Mouse (Mus musculus): Measurements from ENCODE around the gene Dixdc1. TPM values are rescaled to one million over a fixed set of nuclear protein-coding genes. Genes with fewer than 3 reads are reported as not detected.

The Dixdc1 gene
- total RNA-seq, 1 experiment from 2014 or later: 8.1 TPM

DNA sequence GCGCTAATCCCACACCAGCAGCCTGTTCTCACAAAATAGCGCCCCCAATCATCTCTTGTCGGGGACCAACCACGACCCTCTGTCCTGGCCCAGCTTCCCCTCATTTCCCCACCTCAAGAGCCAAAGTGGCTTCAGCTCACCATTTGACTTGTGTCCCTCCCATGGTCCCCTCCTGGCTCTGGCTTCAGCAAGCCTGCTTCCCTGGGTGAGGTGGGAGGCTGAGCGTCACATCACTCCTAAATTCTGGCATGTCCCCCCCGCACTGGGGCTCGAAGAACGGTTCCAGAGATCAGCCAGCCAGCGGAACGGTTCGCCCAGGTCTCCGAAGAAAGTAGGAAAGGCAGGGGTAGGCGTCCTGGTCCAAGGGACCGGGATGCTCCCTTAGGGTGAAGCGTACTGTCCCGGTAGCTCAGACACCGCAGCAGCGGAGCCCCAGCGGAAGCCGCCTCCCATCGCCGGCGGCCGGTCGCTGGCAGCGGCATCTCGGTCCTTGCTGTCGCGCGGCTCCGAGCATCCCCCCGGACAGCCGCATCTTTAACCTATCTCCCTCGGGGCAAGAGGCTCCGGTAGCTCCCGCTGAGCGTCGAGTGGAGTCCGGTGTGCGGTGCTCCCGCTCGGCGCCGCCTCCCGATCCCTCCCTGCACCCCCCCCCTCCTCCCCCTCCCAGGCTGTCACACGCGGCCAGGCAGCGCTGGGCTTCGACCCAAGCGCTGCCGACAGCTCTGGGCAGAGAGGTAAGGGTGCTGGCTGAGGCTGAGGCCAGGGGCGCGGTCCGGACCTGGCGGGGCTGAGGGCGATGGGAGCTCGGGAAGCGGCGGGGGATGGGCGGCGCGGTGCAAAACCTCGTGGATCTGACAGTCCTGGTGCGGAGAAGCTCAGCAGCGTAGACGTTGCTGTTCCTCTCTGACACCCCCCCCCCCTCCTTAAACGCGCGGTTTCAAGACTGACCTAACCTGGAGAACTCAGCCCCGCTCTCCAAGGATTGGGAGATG is 40.6 kb downstream of the Dixdc1 start:
- peak; percentile 37 for DNase-seq

- peak; percentile 72 for DNase-seq
Observed at GRCm38 (mm10) chr9:50697706-50698041, 41.6 kb downstream of the Dixdc1 start.

DNA sequence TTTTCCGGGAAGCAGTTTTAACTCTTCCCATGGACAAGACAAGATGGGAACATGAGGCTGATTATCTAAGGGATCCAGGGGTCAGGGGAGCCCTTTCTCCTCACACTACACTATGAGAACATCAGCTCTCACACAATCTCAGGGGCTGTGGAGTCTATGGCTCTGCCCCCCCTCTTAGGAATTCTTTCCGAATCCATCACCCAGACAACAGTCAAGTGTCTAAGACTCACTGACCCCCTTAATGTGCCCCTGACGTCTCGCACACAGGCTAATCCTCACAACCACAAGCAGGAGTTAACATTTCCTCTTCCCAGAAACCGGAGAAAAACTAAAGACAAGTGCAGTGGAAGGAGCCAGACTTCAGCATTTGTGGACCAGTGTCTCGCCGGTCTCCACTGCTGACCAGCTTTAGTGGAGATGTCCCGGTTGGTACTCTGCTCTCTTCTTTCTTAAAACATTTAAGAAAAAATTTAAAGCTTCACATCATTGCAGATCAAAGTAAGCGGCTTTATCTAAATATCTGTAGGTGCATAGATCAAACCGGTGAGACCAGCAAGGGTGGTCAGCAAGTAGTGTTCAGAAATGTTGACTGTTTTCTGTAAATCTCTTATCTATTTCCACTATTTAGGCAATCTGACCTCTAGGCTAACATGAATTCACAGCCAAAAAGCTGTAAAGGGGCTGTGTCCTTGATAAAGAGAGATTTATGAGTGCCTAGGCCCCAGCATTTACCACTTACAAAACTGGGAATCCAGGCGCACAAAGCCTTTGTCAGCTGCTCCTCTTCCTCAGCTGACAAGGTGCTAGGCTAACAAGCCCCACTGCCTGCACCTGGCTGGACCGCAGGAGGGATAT is 42.2 kb downstream of the Dixdc1 start:
- no peak for DNase-seq

DNA sequence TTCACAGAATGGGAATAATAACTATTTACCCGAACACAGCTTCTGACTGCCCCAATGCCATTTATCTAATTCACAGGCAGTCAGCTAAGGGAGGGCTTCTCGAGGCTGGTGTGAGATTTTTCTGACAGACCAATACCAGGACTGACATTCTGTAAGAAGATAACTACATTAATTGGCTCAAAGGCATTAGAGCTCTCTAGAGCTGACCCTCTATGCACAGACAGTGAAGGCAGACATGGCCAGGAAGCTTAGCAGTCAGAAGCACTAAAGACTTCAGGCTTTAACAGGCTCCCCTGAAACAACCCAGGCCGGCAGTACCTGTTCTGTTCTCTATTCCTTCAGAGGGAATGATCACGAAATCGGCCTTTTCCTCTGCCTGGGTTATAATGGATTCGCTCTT is 44.2 kb downstream of the Dixdc1 start:
- no peak for DNase-seq

DNA sequence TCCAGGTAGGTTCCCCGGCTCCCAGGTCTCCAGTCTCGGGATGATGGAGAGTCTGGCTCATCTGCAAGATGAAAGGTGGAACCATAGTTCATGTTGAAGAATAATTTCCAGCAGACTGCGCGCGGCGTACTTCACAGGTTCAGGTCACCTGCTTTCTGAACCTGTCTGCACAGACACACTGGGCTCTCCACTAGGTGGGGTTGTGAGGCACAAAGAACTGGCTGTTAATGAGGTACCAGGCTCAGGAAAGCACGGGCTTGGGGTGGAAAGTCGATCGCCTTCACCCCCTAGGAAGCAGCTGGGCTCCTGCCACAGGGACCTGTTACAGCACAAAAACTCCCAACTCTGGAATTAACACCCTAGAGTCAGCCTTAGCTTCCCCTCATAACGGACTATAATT is 45.7 kb downstream of the Dixdc1 start:
- peak; percentile 8 for DNase-seq

DNA sequence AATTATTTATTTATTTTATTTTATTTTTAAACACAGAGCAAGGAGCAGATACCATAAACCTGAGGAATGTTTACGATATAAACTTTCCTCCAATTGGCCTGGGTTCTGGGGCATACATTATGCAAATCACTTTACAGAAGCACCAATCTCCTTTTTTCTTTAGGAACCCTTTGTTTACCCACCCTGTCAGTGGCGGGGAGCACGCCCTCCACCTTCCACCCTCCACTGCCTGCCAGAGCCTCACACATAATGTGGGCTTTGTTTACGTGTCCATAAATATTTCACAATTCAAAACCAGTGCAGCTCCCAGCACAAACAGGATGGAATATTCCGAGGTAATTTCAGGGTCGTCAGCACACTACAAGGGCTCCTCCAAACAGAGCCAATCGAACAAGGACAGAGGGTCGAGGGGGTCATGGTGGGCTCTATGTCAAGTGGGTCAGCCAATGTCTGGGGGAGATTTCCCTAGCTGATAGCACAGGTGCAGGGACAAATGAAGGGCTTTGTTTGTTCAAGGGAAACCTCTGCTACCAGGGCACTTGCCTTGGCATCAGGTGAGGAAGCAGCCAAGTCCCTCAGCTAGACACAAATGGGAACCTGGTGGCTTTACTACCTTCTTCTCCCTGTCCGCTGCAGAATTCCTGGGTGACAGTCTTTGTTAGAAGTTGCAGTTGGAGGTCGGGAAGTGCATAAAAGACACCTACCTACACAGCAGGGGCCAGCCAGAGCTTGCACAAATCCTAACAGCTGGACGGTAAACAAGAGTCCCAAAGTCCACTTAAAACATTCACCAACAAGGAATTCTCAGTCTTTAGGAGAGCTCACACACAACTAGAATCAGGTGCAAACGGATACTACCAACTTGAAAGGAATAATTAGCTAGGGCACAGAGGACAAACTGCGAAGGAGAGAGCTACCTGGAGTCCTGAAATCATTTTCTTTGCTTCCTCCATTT is 46.4 kb downstream of the Dixdc1 start:
- DNase-seq: no peak

GRCm38 (mm10) chr9:50686866-50687652 is 52.3 kb downstream of the Dixdc1 start:
- DNase-seq: no peak

DNA sequence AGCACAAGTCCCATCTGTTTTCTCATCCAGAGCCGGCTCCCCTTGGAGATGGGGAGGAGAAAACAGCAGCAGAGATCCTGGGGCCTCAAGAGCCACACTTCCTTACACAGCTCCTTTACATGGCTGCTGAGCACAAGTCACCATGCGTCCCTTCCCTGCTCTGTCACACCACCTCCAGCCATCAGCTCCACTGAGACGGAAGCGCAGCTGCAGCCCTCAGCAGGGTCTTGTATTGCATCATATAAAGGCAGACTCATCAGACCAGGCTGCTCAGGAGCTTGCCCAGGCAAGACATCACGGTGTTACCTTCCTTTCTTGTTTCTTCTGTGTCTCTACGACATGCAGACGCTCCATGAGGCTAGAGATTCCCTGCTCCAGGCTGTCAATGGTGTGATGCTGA is 57.6 kb downstream of the Dixdc1 start:
- no peak for DNase-seq

- DNase-seq: no peak
Observed at GRCm38 (mm10) chr9:50679406-50679805, 59.9 kb downstream of the Dixdc1 start.

DNA sequence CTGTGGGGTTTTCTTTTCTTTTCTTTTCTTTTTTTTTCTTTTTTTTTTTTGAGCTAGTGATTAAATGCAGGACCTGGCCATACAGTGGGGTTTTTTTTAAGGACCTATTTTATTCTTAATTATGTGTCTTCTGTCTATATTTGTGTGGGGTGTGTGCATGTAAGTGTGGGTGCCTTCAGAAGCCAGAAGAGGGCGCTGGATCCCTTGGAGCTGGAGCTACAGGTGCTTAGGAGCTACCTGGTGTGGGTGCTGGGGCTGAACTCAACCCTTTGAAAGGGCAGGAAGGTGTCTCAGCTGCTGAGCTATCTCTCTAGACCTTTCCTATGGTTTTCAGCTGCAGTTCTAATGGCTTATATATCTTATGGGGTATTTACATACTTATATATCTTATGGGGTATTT is 64.5 kb downstream of the Dixdc1 start:
- no peak for DNase-seq

DNA sequence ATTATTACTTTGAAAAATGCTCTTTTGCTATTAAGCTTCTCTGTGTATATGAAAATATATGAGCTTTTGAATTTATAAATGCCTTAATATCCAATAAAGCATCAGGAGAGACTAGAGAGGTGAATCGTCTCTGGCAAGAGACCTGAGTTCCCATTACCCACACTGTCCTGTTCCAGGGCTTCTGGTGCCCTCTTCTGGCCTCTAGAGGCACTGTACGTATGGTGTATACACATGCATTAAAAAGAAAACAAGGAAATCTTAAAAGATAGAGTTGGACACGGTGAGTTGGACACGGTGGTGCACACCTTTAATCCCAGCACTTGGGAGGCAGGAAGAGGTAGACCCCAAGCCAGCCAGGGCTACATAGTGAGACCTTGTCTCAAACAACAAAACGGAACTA is 68.6 kb downstream of the Dixdc1 start:
- DNase-seq: peak; percentile 58

DNA sequence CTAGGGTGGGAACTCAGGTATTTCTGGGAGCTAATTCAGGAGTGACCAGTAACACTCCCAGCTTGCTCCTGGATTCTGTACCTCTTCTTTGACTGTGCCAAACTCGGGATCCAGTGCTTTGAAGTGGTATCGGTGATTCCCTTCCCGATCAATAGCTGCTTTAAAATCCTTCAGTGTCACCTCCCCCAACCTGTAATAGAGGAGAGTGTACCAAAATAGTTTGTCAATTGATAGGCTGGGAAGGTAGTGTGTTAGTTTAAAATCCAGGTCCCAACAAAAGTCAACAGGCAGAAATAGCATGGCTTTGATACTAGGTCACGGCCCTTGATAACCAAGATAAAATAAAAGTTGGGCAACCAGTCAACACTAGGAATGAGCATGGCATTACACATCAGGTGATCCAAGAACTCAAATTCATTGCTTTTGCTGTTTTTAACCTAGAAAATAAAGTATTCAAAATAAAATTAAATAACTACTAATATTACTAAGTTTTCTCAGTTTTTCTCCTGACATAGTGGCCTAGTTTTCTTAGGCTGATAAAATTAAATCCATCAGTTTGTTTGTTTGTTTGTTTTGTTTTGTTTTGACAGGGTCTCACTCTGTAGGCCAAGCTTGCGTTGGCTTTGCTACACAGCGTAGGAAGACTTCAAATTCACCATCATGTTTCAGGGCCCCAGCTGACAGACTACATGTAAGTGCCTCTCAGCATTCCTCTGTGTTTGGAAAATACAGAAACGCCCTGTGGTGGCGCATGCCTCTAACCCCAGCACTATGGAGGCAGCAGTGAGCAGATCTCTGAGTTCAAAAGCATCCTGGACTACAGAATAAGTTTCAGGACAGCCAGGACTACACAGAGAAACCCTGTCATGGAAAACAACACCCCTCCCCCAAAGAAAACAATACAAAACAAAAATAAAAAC is 71.5 kb downstream of the Dixdc1 start:
- DNase-seq: no peak

- DNase-seq: no peak
Observed at GRCm38 (mm10) chr9:50666442-50666841, 72.9 kb downstream of the Dixdc1 start.

- no peak for DNase-seq
Observed at GRCm38 (mm10) chr9:50664826-50665225, 74.5 kb downstream of the Dixdc1 start.

GRCm38 (mm10) chr9:50660431-50660830 is 78.9 kb downstream of the Dixdc1 start:
- DNase-seq: peak; percentile 40

DNA sequence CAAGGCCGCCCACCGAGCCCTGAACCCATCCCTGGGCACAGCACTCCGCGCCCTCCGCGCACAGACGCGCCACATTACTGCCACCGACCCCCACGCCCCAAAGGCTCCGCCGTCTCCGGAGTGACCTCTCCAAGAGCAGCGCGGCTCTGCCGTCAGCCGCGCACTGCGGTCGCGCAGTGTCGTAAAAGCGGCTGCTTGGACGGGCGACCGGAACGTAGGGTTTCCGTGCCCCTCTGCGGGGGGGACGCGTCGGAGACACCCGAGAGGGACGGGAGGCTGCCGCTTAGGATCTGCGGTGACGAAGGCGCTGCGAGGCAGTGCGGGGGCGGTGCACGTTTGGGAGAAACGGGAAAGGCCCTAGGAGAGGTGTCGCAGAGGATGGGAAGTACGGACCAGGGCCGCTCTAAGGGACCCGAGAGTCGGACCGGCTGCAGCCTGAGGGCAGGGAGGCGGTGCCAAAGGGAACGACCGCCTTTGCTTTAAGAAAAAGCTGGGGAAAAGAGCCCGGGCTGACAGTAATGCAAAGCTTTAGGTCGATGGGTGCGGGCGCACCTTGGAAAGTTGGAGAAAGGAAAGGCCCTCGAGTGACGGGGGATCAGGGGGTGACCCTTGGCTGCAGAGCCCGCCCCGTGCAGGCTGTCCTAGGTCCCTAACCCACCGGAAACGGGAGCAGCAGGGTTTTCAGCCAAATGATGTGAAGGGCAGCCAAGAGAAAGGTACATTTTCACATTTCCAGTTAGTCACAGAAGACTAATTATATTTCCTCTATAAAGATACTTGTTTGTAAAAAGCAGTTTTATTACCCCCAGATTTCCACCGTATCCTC is 79.7 kb downstream of the Dixdc1 start, which contains the start of gene Dlat:
TSS of gene Dlat (minus strand) at position 389 of the 826 bp plus-strand sequence.
- DNase-seq: peak; percentile 84

GRCm38 (mm10) chr9:50658941-50659388 is 80.4 kb downstream of the Dixdc1 start:
- peak; percentile 23 for DNase-seq

DNA sequence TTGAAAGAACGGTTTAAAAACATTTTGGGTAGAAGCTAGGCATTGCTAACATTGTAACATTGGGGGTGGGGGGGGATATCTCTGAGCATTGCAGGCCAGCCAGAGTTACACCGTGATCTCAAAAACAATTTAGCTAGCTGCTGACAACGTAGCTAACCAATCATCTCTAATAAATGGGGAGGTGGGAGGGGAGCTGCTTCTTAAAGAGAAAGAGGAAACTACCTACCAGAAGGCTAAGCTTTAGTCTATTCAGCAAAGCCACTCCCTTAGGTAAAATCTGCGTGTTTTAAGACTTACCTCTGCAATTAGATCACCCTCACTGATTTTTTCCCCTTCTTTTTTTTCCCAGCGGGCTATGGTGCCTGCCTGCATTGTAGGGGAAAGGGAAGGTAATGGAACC is 80.9 kb downstream of the Dixdc1 start:
- DNase-seq: no peak

- DNase-seq: no peak
Observed at GRCm38 (mm10) chr9:50650503-50650902, 88.8 kb downstream of the Dixdc1 start.
